Mouse (Mus musculus): ENCODE measurements around the gene Gpx5. TPM values are rescaled to one million over a fixed set of nuclear protein-coding genes. Genes with fewer than 3 reads are reported as not detected.

The Gpx5 gene
- polyA plus RNA-seq (2014; fragmentation: Nextera tagmentation; extraction: Ambion mirVana): not detected in 2 replicates

- DNase-seq (no peak), ATAC-seq (ENCODE audit: low FRiP score, low TSS enrichment) (no peak)
- H3K27me3 ChIP-seq (ENCODE audit: control insufficient read depth, insufficient read depth, low read length): no peaks in the 10 kb centered on the region
- no peak within 1 kb of the TSS for H3K9ac ChIP-seq (replicated peaks; ENCODE audit: low read length)
- H3K4me3 ChIP-seq (replicated peaks; ENCODE audit: low read depth, low read length): no peak within 1 kb of the TSS
- 97% methylated on average over 6 of the region's 6 CpGs for WGBS
- H3K27ac ChIP-seq (replicated peaks; ENCODE audit: low read depth, low read length): no peak within 1 kb of the TSS
- no peak within 1 kb of the TSS for H3K4me2 ChIP-seq (ENCODE audit: low read length)
- no peaks in the 10 kb centered on the region for H3K36me3 ChIP-seq (ENCODE audit: control insufficient read depth, insufficient read depth, low read length)
- H3K4me1 ChIP-seq (ENCODE audit: control insufficient read depth, insufficient read depth, low read length): no peaks in the 10 kb centered on the region
- no peaks in the 10 kb centered on the region for H3K9me3 ChIP-seq (ENCODE audit: control insufficient read depth, low read length)
Observed at GRCm38 (mm10) chr13:21292631-21293030, at the start of gene Gpx5. TSS of gene Gpx5 (minus strand) at chr13:21292731.

GRCm38 (mm10) chr13:21327424-21327823 is 34.9 kb upstream of the Gpx5 start:
- no peak; the same call in 1 of the 2 replicates for ATAC-seq (ENCODE audit: low FRiP score, low TSS enrichment)
- Histone ChIP-seq H3K27ac (replicated peaks; ENCODE audit: low read depth, low read length) (no peak overlapping the region), H3K27me3 (ENCODE audit: control insufficient read depth, insufficient read depth, low read length) (no peaks in the 10 kb centered on the region), H3K36me3 (ENCODE audit: control insufficient read depth, insufficient read depth, low read length) (no peaks in the 10 kb centered on the region), H3K9me3 (ENCODE audit: control insufficient read depth, low read length) (no peaks in the 10 kb centered on the region), H3K9ac (replicated peaks; ENCODE audit: low read length) (peak overlapping the region; percentile 29; the same call in 1 of the 2 replicates), H3K4me1 (ENCODE audit: control insufficient read depth, insufficient read depth, low read length) (peaks cover 6% of the 10 kb centered on the region; the same call in 1 of the 2 replicates), H3K4me3 (replicated peaks; ENCODE audit: low read depth, low read length) (peak overlapping the region; percentile 31), H3K4me2 (ENCODE audit: low read length) (peak overlapping the region; percentile 54)
- DNase-seq: peak; percentile 39
- WGBS: 1% methylated on average over 9 of the region's 9 CpGs

DNA sequence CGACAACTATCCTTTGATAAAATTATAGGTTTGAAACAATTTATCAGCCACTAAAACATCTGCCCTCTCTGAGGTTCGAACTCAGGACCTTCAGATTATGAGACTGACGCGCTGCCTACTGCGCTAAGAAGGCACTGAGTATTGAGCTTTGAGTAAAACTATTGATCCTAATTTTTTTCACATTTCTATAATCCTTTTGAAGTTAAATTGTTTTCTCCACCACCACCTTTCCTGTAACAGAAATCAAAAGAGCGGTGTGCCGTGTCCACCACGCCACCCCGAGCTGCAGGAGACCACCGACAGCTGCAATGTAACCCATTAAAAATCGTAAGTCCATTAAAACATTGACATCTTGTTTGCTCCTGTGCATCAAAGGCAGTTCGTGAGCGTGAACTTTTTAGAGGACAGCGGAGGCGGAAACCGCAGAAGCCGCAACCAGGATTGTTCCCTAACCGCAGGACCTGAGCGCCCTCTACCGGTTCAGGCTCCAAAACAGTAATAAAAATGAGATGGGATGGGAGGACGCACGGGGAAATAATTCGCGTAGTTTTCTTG is 34.2 kb upstream of the Gpx5 start:
- Histone ChIP-seq H3K4me3 (replicated peaks; ENCODE audit: low read depth, low read length) (peak overlapping the region; percentile 31), H3K4me2 (ENCODE audit: low read length) (peak overlapping the region; percentile 54), H3K27ac (replicated peaks; ENCODE audit: low read depth, low read length) (no peak overlapping the region), H3K36me3 (ENCODE audit: control insufficient read depth, insufficient read depth, low read length) (no peaks in the 10 kb centered on the region), H3K27me3 (ENCODE audit: control insufficient read depth, insufficient read depth, low read length) (no peaks in the 10 kb centered on the region), H3K4me1 (ENCODE audit: control insufficient read depth, insufficient read depth, low read length) (peaks cover 6% of the 10 kb centered on the region; the same call in 1 of the 2 replicates), H3K9ac (replicated peaks; ENCODE audit: low read length) (no peak overlapping the region), H3K9me3 (ENCODE audit: control insufficient read depth, low read length) (no peaks in the 10 kb centered on the region)
- ATAC-seq (ENCODE audit: low FRiP score, low TSS enrichment): peak; percentile 60; the same call in 1 of the 2 replicates
- peak; percentile 95 for DNase-seq
- WGBS: under 1% methylated on average over 24 of the region's 24 CpGs

- ATAC-seq (ENCODE audit: low FRiP score, low TSS enrichment): no peak
- WGBS: 11% methylated on average over 4 of the region's 4 CpGs
- Histone ChIP-seq H3K27me3 (ENCODE audit: control insufficient read depth, insufficient read depth, low read length) (no peaks in the 10 kb centered on the region), H3K4me1 (ENCODE audit: control insufficient read depth, insufficient read depth, low read length) (peaks cover 6% of the 10 kb centered on the region; the same call in 1 of the 2 replicates), H3K9ac (replicated peaks; ENCODE audit: low read length) (no peak overlapping the region), H3K9me3 (ENCODE audit: control insufficient read depth, low read length) (no peaks in the 10 kb centered on the region), H3K27ac (replicated peaks; ENCODE audit: low read depth, low read length) (no peak overlapping the region), H3K4me3 (replicated peaks; ENCODE audit: low read depth, low read length) (peak overlapping the region; percentile 31), H3K4me2 (ENCODE audit: low read length) (peak overlapping the region; percentile 54), H3K36me3 (ENCODE audit: control insufficient read depth, insufficient read depth, low read length) (no peaks in the 10 kb centered on the region)
- peak; percentile 56 for DNase-seq
Observed at GRCm38 (mm10) chr13:21326191-21326590, 33.7 kb upstream of the Gpx5 start.

- 69% methylated on average over 6 of the region's 6 CpGs for WGBS
- Histone ChIP-seq H3K4me1 (ENCODE audit: control insufficient read depth, insufficient read depth, low read length) (peaks cover 6% of the 10 kb centered on the region; the same call in 1 of the 2 replicates), H3K9me3 (ENCODE audit: control insufficient read depth, low read length) (no peaks in the 10 kb centered on the region), H3K36me3 (ENCODE audit: control insufficient read depth, insufficient read depth, low read length) (no peaks in the 10 kb centered on the region), H3K27ac (replicated peaks; ENCODE audit: low read depth, low read length) (no peak overlapping the region), H3K27me3 (ENCODE audit: control insufficient read depth, insufficient read depth, low read length) (no peaks in the 10 kb centered on the region), H3K9ac (replicated peaks; ENCODE audit: low read length) (no peak overlapping the region), H3K4me3 (replicated peaks; ENCODE audit: low read depth, low read length) (no peak overlapping the region), H3K4me2 (ENCODE audit: low read length) (peak overlapping the region; percentile 49; the same call in 1 of the 2 replicates)
- ATAC-seq (ENCODE audit: low FRiP score, low TSS enrichment) (no peak), DNase-seq (no peak)
Observed at GRCm38 (mm10) chr13:21323405-21323804, 30.9 kb upstream of the Gpx5 start.

DNA sequence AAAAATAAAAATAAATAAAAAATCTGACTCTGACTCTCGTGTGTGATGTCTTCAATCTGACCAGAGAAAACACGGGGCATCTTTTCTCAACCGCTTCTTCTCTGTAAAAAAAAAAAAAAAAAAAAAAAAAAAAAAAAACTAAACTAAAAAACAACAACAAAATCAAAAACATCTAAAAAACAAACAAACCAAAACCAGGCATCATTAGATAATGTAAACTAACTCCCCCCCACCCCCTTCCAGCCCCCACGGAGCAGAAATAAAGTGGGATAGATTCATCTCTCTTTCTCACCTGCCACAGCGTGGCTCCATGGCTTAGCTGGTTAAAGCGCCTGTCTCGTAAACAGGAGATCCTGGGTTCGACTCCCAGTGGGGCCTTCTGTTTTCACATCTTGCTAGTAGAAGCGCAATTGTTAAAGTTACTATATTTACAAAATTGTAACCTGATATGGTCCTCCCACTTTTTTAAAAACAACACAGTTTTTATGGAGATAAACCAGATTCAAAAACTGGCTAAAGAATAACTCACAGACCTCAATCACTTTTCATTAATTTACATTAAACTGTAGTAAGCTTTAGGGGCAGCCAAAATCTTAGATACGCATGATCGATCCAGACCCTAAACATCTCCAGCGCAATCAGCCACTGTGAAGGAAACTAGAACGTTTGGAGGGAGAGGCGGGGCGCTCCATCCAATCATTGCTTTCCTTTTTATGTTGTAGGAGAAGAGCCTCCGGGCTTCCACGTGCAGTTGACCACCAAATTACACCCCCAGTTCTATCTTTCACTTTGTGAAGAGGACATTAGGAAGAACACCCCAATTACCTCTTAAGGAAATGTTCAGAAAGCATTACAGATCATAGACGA is 30.2 kb upstream of the Gpx5 start:
- H3K27me3 ChIP-seq (ENCODE audit: control insufficient read depth, insufficient read depth, low read length): no peaks in the 10 kb centered on the region
- H3K4me3 ChIP-seq (replicated peaks; ENCODE audit: low read depth, low read length): peak overlapping the region; percentile 31
- H3K27ac ChIP-seq (replicated peaks; ENCODE audit: low read depth, low read length): no peak overlapping the region
- peak; percentile 77 for DNase-seq
- H3K4me2 ChIP-seq (ENCODE audit: low read length): peak overlapping the region; percentile 49
- peaks cover 6% of the 10 kb centered on the region; the same call in 1 of the 2 replicates for H3K4me1 ChIP-seq (ENCODE audit: control insufficient read depth, insufficient read depth, low read length)
- no peak overlapping the region for H3K9ac ChIP-seq (replicated peaks; ENCODE audit: low read length)
- 10% methylated on average over 18 of the region's 18 CpGs for WGBS
- no peaks in the 10 kb centered on the region for H3K36me3 ChIP-seq (ENCODE audit: control insufficient read depth, insufficient read depth, low read length)
- no peak for ATAC-seq (ENCODE audit: low FRiP score, low TSS enrichment)
- H3K9me3 ChIP-seq (ENCODE audit: control insufficient read depth, low read length): no peaks in the 10 kb centered on the region

DNA sequence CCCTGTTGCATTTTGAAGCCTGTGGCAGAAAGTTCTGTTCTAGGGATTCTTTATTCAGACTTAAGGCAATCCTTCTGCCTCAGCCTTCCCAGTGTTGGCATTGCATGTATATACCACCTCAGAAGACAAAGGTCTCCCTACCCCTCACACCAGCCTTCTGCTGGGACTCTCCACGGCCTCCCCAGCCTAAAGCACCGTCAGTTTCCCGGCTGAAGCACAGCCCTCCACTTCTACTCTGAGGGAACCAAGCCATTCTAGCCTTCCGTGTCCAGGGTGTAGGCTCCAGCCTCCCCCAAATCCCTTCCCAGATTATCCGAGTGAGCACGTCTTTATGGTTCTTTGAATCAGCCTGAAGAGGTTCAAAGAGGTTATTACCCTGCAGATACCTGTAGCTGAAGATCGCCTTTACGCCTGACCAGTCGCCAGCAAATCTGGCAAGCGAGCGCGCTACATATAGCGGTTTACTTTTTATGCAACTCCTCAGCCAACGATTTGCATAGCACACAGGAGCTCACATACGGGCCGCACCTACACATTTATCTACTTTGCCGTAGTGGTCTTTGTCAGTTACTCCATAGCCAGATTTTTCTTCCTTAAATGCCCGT is 29.5 kb upstream of the Gpx5 start:
- Histone ChIP-seq H3K9me3 (ENCODE audit: control insufficient read depth, low read length) (no peaks in the 10 kb centered on the region), H3K4me2 (ENCODE audit: low read length) (peak overlapping the region; percentile 49), H3K9ac (replicated peaks; ENCODE audit: low read length) (peak overlapping the region; percentile 40; the same call in 1 of the 2 replicates), H3K36me3 (ENCODE audit: control insufficient read depth, insufficient read depth, low read length) (no peaks in the 10 kb centered on the region), H3K4me3 (replicated peaks; ENCODE audit: low read depth, low read length) (peak overlapping the region; percentile 31), H3K27ac (replicated peaks; ENCODE audit: low read depth, low read length) (no peak overlapping the region), H3K27me3 (ENCODE audit: control insufficient read depth, insufficient read depth, low read length) (no peaks in the 10 kb centered on the region), H3K4me1 (ENCODE audit: control insufficient read depth, insufficient read depth, low read length) (no peaks in the 10 kb centered on the region)
- ATAC-seq (ENCODE audit: low FRiP score, low TSS enrichment): no peak
- WGBS: 1% methylated on average over 18 of the region's 18 CpGs
- DNase-seq: peak; percentile 44

GRCm38 (mm10) chr13:21320262-21320661 is 27.7 kb upstream of the Gpx5 start:
- Histone ChIP-seq H3K36me3 (ENCODE audit: control insufficient read depth, insufficient read depth, low read length) (no peaks in the 10 kb centered on the region), H3K4me3 (replicated peaks; ENCODE audit: low read depth, low read length) (no peak overlapping the region), H3K4me1 (ENCODE audit: control insufficient read depth, insufficient read depth, low read length) (no peaks in the 10 kb centered on the region), H3K9ac (replicated peaks; ENCODE audit: low read length) (no peak overlapping the region), H3K27me3 (ENCODE audit: control insufficient read depth, insufficient read depth, low read length) (no peaks in the 10 kb centered on the region), H3K27ac (replicated peaks; ENCODE audit: low read depth, low read length) (no peak overlapping the region), H3K4me2 (ENCODE audit: low read length) (no peak overlapping the region), H3K9me3 (ENCODE audit: control insufficient read depth, low read length) (no peaks in the 10 kb centered on the region)
- no peak for ATAC-seq (ENCODE audit: low FRiP score, low TSS enrichment)
- DNase-seq: no peak
- 81% methylated on average over 3 of the region's 3 CpGs for WGBS
